Mouse (Mus musculus) bone marrow, adult 2 months (tissue): Measurements from ENCODE around the gene Dppa1. TPM values are rescaled to one million over a fixed set of nuclear protein-coding genes. Genes with fewer than 3 reads are reported as not detected.
"Not testable (repeated sequence)": the region's sequence is repeated elsewhere in the genome, so short reads cannot be mapped to it uniquely, and the experiment has no call there.

Source experiments
- H3K27ac ChIP-seq: fragments of 200-500 bp; 2 replicates; pipeline ENCODE4 v1.5.1; 2012; ENCODE audit warnings: low read depth, mild to moderate bottlenecking, control low read depth, inconsistent platforms, low read length; ENCODE audit not compliant: control insufficient read depth, poor library complexity, insufficient read depth
- H3K4me1 ChIP-seq: fragments of 200-500 bp; 2 replicates; pipeline ENCODE4 v1.6.1; 2011; ENCODE audit warnings: low read length; ENCODE audit not compliant: control insufficient read depth, insufficient read depth
- H3K4me3 ChIP-seq: fragments of 200-500 bp; replicated peaks from 2 replicates; pipeline ENCODE3; 2011; ENCODE audit warnings: mild to moderate bottlenecking, low read depth, low read length, control low read depth; ENCODE audit not compliant: control insufficient read depth
- CTCF ChIP-seq: fragments of 200-500 bp; IDR thresholded peaks from 2 replicates; pipeline ENCODE4 v1.5.1; 2011; ENCODE audit warnings: low read length, control low read depth; ENCODE audit not compliant: control insufficient read depth, insufficient read depth
- POLR2A ChIP-seq: fragments of 200-500 bp; IDR thresholded peaks from 2 replicates; pipeline ENCODE4 v1.6.1; 2011; ENCODE audit warnings: low read depth, mild to moderate bottlenecking, control low read depth, low read length, borderline replicate concordance; ENCODE audit not compliant: control insufficient read depth
- WGBS: fragments of 180-500 bp; shearing (Covaris S2); methylation state at CpG from one replicate; pipeline ENCODE4 v1.1.7; 2018; 5-methylcytosine and 5-hydroxymethylcytosine counted together
- polyA plus RNA-seq: library from polyadenylated mRNA; stranded (reverse); fragments of >200 nt; gene quantifications from 2 replicates; pipeline ENCODE4 v1.2.4, GENCODE M21; 2011; ENCODE audit warnings: low replicate concordance; ENCODE audit not compliant: missing spikeins, insufficient read depth, insufficient read length

Gene Dppa1
- not detected in 2 replicates for polyA plus RNA-seq

DNA sequence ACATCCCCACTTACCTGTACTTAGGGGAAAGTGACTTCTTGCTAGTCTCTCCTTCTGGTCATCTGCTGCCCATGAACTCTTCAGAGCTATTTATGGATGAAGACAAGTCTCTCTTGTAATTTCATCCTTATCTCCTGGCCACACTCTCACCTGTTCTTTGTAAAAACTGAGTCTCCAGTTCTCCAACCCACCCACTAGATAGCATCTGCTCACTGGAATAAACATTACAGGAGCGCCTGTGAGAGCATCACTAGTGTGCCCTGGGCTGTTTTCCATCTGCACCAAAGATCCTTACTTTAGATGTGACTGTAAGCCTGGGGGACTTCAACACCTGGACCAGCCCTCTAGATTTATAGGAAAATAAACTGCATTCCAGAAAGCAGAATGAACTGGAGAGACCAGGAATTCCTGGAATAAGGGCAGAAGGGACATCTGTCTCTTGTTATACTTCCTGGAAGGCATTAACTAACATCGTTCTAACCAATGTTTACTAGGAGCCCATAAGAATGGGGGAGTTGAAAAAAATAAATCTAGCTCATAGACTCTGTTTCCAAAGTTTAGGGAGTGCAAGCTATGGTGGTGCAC is at the start of gene Dppa1:
Dppa1 (minus strand) TSS at position 51 of the 585 bp plus-strand sequence.
- 69% methylated on average over 2 of the region's 2 CpGs for WGBS
- Histone ChIP-seq H3K27ac (no peak within 1 kb of the TSS), H3K4me3 (no peak within 1 kb of the TSS), H3K4me1 (no peaks in the 10 kb centered on the region)
- TF ChIP-seq POLR2A, result no peak
- no peak for TF ChIP-seq CTCF

DNA sequence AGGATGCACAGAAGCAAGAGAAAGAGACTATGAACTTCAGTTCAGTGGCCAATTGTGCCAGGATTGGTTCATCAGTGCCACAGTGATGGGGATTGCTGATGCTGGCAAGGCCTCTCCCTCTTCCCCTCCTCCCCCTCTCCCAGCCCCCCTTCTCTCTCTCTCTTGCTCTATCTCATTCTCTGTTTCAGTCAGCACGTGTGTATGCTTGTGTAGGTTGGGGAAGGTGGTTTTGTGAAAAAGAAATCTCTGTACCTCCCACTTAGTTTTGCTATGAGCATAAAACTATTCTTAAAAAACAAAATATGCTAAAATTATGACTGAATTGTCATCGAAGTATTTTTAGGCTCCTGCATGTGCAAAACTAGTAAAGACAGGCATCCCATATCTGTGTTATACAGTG is 38.9 kb upstream of the Dppa1 start:
- TF ChIP-seq POLR2A (no peak), CTCF (no peak)
- Histone ChIP-seq H3K27ac (no peak overlapping the region), H3K4me3 (no peak overlapping the region), H3K4me1 (no peaks in the 10 kb centered on the region; the same call in 1 of the 2 replicates)
- WGBS, result 68% methylated on average over 2 of the region's 2 CpGs

DNA sequence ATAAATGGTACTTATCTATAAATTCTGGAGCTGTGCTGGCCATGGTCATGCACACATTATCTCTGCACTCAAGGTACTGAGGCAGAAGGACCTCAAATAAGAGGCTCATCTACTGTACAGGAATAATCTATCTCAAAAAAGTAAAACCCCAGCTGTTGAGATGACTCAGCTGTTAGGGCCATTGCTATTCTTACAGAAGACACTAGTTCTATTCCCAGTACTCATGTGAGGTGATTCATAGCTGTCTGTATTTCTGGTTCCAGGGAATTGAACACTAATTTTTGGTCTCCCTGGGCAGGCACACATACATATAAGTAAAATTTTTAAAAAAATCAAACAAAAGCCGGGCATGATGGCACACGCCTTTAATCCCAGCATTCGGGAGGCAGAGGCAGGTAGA is 38.0 kb upstream of the Dppa1 start:
- TF ChIP-seq CTCF (no peak), POLR2A (no peak)
- H3K4me3 ChIP-seq, result no peak overlapping the region
- H3K27ac ChIP-seq, result no peak overlapping the region
- H3K4me1 ChIP-seq, result no peaks in the 10 kb centered on the region; the same call in 1 of the 2 replicates
- WGBS, result 84% methylated on average over 3 of the region's 3 CpGs

DNA sequence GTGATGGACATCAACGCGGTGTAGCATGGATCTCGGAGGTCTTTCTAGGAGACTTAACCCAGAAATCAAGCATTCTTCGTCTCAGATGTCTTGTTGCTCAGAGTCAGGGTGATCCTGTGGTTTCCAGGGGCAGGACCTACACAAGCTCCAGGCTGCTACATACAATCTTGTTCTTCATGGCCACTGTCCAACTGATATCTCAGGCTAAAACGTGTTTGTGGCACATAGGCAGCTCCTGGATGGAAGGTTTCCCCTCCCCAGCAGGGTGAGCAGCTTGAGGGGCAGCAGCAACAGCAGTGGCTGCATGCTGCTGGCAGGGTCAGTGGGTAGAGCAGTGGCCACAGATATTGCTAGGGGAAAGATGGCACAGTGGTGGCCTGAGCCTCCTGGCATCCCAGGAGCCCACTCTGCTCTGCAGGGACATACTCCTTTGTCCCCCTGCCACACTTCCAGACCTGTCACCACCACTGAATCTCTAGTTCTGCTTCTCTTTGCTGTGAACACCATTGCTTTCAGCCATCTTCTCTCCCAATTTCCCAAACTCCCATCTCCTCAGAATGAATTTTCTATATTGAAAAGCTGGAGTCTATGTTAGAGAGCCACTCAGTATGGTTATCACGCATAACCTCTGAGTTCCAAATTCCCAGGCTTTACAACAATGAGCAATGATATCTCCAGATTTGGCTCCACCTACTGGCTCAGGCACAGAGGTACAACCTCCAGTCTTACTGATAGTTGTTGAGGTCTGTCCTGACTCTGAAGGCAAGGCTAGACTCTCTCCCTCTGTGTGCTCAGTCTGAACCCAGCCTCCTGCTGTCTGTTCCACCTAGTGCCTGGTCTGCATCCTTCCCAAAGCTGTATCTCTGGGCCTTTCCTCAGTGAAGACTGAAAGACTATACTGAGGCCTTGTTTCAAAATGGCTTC is 36.8 kb upstream of the Dppa1 start:
- TF ChIP-seq POLR2A (no peak), CTCF (no peak; the same call in 1 of the 2 replicates)
- Histone ChIP-seq H3K27ac (no peak overlapping the region), H3K4me1 (no peaks in the 10 kb centered on the region; the same call in 1 of the 2 replicates), H3K4me3 (no peak overlapping the region)
- WGBS, result 58% methylated on average over 6 of the region's 6 CpGs

DNA sequence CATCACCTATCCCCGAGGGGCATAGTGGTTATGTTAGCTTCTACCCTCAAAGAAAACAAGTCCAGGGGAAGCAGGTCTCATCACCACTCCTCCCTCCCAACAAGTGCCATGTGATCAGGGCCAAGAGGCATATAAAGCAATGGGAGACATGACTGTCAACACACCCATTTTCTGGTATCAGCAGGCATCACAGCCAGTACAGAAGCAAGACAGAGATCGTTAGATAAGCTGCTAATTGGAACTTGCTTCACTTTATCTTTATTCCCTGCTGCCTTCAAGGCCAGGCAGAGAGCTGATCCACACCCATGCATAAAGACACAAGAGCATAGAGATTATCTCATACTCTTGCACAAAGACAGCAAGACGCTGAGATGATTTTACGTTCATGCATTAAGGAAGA is 34.2 kb upstream of the Dppa1 start:
- no peak overlapping the region for H3K27ac ChIP-seq
- WGBS, result 61% methylated on average over 4 of the region's 4 CpGs
- no peak overlapping the region for H3K4me3 ChIP-seq
- no peaks in the 10 kb centered on the region; the same call in 1 of the 2 replicates for H3K4me1 ChIP-seq
- TF ChIP-seq POLR2A (no peak), CTCF (no peak)

DNA sequence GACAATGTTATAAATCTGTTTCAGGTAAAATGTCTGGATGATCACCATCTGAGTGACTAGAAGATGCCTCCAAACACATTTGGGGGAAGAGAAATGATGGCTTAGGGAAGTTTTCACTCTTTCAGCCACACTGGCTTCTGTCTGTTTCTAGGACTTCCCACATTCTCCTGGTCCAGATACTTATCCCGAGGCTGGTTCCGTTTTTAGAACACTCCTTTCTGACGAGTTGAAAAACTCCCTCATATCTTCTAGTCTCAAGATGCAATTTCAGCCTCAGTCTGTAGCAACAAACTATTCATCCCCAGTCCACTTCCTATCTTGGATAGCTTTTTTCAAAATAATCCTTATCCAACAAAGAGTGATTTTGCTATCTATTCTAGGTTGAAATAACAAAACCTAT is 23.4 kb upstream of the Dppa1 start:
- 70% methylated on average over 3 of the region's 3 CpGs for WGBS
- Histone ChIP-seq H3K27ac (no peak overlapping the region), H3K4me3 (no peak overlapping the region), H3K4me1 (no peaks in the 10 kb centered on the region)
- TF ChIP-seq CTCF (no peak), POLR2A (no peak)

DNA sequence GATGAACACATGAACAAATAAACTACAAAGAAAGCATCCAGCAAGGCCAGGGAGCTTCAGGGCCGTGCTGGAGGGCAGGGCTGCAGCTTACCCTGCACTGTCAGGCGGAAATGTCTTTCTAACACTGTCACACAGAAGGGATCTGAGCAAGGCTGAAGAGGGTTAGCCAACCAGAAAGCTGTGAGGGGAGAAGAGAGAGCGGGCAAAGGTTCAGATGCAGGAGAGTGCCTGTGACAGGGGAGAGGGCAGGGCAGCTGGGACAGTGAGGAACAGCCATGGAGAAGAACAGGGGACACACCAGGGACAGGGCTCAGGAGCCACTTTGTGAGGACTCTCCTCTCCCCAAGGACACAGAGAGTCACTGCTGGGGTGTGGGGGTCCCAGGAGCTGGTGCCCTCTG is 20.6 kb upstream of the Dppa1 start:
- H3K4me3 ChIP-seq, H3K4me1 ChIP-seq, H3K27ac ChIP-seq: not testable (repeated sequence)
- WGBS, result 77% methylated on average over 3 of the region's 3 CpGs

DNA sequence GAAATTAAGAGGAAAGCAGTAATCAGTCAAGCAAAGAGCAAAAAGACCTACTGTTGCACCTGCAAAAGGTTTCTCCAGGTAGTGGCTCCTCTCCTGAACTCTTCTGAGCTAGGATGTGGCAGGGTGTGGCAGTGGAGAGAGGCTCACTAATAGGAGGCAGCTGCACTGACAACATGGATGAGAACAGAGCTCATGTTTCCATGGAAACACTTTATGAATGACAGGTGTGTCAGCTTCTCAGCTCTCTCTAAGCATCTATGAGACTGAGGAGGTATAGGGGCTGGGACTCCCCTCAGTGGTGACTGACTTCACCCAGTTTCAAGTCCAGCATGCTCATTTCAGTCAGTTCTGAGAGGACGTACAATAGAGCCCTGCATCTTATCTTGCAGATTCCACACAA is 15.8 kb upstream of the Dppa1 start:
- Histone ChIP-seq H3K4me3 (no peak overlapping the region), H3K4me1 (no peaks in the 10 kb centered on the region), H3K27ac (no peak overlapping the region)
- TF ChIP-seq CTCF, result no peak
- no peak for TF ChIP-seq POLR2A
- WGBS, result 72% methylated on average over 1 of the region's 1 CpGs
